22 mouse cellular contexts compared by ENCODE assay signal in the genomic region with DNA sequence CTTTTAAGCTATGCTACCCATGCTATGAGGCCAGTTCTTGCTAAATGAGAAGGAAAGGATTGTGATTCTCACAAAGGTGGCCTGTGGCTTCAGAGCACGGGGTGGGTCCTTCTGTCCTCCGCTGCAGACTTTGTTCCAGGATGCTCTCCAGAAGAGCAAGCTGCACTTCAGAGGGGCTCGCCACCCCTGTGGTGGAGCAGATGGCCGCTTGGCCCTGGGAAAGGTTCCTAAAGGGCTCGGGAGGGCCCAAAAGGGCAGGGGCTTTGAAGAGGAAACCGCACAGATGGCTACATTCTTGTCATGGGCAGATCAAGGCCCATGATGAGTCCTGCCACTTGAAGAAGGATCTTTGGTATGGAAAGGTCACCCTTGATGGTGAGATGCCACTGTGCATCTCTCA.
DNase-seq lines count a peak whose midpoint lies in the region; ATAC-seq lines count a peak whose summit lies in the region.
"Had no signal": no experiment of that assay in that cellular context is flagged by ENCODE, and none has a peak within 500 bp of the region (broad histone marks: within the 10 kb centered on the region; RNA-seq: fewer than 3 reads in every experiment).

No protein-coding gene starts in this region.

- H3K4me1 ChIP-seq in hindbrain, embryonic 14.5 days (replicated peaks; ENCODE audit: control insufficient read depth, insufficient read depth, low read length), result peaks cover 8% of the 10 kb centered on the region
- H3K4me1 ChIP-seq: heart, embryonic 12.5 days had no signal

- H3K27me3 ChIP-seq in hindbrain, embryonic 14.5 days (ENCODE audit: control insufficient read depth, insufficient read depth, low read length), result no peaks in the 10 kb centered on the region

- H3K4me2 ChIP-seq in hindbrain, embryonic 14.5 days (replicated peaks), result no peak overlapping the region
- H3K4me2 ChIP-seq: heart, embryonic 12.5 days had no signal

- no peak overlapping the region for H3K9ac ChIP-seq in hindbrain, embryonic 14.5 days
- H3K9ac ChIP-seq: heart, embryonic 12.5 days had no signal

- no peaks in the 10 kb centered on the region for H3K9me3 ChIP-seq in hindbrain, embryonic 14.5 days (ENCODE audit: control insufficient read depth, low read length)
- H3K9me3 ChIP-seq: embryonic facial prominence, embryonic 10.5 days; forebrain, embryonic 10.5 days; heart, embryonic 12.5 days; hindbrain, embryonic 10.5 days had no signal

- no peaks in the 10 kb centered on the region for H3K36me3 ChIP-seq in hindbrain, embryonic 14.5 days (replicated peaks; ENCODE audit: control insufficient read depth, insufficient read depth)
- H3K36me3 ChIP-seq: embryonic facial prominence, embryonic 10.5 days; forebrain, embryonic 10.5 days; G1E; heart, embryonic 12.5 days; hindbrain, embryonic 10.5 days had no signal

- no peak; the same call in 1 of the 2 replicates for ATAC-seq in cerebellum, adult (ENCODE audit: insufficient number of reproducible peaks, low FRiP score, low TSS enrichment)
- ATAC-seq in megakaryocyte, adult 5-6 weeks (ENCODE audit: poor library complexity, severe bottlenecking), result no peak
- ATAC-seq in hindbrain, embryonic 14.5 days (ENCODE audit: low FRiP score), result no peak
- ATAC-seq: CD4-positive, CD25-positive, alpha-beta regulatory T cell, adult 4 months; forebrain, embryonic 14.5 days; hindbrain, embryonic 16.5 days; inflammation-experienced regulatory T-cells, adult 6 months; intestine, postnatal 0 days had no signal

- no peak overlapping the region for H3K4me3 ChIP-seq in hindbrain, embryonic 14.5 days (replicated peaks; ENCODE audit: low read length)
- H3K4me3 ChIP-seq: embryonic facial prominence, embryonic 10.5 days; erythroblast, embryonic 14.5 days; forebrain, embryonic 10.5 days; gastrocnemius, adult 2 months; heart, embryonic 12.5 days; hindbrain, embryonic 10.5 days had no signal

- H3K27ac ChIP-seq in hindbrain, embryonic 14.5 days, result no peak overlapping the region
- H3K27ac ChIP-seq: embryonic facial prominence, embryonic 10.5 days; forebrain, embryonic 10.5 days; gastrocnemius, adult 2 months; hindbrain, embryonic 10.5 days had no signal

- 86% methylated on average over 6 of the region's 6 CpGs for WGBS in hindbrain, embryonic 14.5 days

- DNase-seq in cerebellum, adult 11 months, result peak; percentile 54
- DNase-seq in brain, adult 2 months (ENCODE audit: low read depth, low spot score), result peak; percentile 73
- DNase-seq in cerebellum, adult 9-10 months, result peak; percentile 66
- DNase-seq in cerebellum, postnatal 25 days, result peak; percentile 72 to 79
- DNase-seq in hindbrain, embryonic 14.5 days (ENCODE audit: low spot score), result no peak
- DNase-seq: adrenal gland, postnatal 10 days; B cell, adult 2 months; gastrocnemius, adult 2 months; gastrocnemius, postnatal 25 days had no signal
